Mouse (Mus musculus) heart, adult 2 months (tissue): ENCODE data around the gene Nrxn3.

ENCODE experiments used
- CTCF ChIP-seq: fragments of 200-600 bp; IDR thresholded peaks from 2 replicates; pipeline ENCODE4 v1.8.1; 2022; ENCODE audit warnings: antibody characterized with exemption, mild to moderate bottlenecking, moderate library complexity
- EP300 ChIP-seq: fragments of 200-500 bp; IDR thresholded peaks from 2 replicates; pipeline ENCODE4 v1.6.1; 2011; ENCODE audit warnings: low read depth, low read length, control low read depth; ENCODE audit not compliant: insufficient read depth
- POLR2A ChIP-seq: fragments of 200-500 bp; IDR thresholded peaks from 2 replicates; pipeline ENCODE4 v1.6.1; 2011; ENCODE audit warnings: mild to moderate bottlenecking, low read depth, low read length, control low read depth; ENCODE audit not compliant: insufficient read depth

DNA sequence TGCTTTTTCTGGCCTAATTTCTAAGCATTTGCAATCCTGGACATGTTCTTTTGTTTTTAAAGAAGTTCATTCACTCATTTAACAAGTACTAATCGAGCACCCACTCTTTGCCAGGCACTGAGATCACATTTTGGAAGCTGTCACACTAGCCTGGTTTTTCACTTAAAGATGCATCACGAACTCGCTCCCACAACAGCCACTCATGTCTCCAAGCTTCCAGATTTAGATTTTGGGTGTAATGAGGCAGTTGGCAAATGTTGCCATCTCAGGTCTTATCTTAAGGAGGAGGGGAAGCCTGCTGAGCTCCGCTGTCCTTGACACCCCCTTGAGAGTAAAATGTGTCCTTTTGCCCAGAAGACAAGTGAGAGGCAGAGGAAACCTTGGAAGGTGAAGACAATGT, 14.4 kb downstream of the Nrxn3 start:
- no peak for TF ChIP-seq CTCF
- TF ChIP-seq POLR2A = no peak
- no peak for TF ChIP-seq EP300
